Mouse (Mus musculus) megakaryocyte, embryonic 14.5 days (primary cell): ENCODE measurements around the gene Tnrc6b.

ENCODE experiments used
- FLI1 ChIP-seq: IDR thresholded peaks from 2 replicates; pipeline ENCODE4 v1.6.1; 2012; ENCODE audit warnings: low read length, inconsistent platforms, mixed read lengths
- GATA1 ChIP-seq: IDR thresholded peaks from 3 replicates; pipeline ENCODE4 v1.6.1; 2012; ENCODE audit warnings: mixed read lengths, low read length, inconsistent platforms, borderline replicate concordance

DNA sequence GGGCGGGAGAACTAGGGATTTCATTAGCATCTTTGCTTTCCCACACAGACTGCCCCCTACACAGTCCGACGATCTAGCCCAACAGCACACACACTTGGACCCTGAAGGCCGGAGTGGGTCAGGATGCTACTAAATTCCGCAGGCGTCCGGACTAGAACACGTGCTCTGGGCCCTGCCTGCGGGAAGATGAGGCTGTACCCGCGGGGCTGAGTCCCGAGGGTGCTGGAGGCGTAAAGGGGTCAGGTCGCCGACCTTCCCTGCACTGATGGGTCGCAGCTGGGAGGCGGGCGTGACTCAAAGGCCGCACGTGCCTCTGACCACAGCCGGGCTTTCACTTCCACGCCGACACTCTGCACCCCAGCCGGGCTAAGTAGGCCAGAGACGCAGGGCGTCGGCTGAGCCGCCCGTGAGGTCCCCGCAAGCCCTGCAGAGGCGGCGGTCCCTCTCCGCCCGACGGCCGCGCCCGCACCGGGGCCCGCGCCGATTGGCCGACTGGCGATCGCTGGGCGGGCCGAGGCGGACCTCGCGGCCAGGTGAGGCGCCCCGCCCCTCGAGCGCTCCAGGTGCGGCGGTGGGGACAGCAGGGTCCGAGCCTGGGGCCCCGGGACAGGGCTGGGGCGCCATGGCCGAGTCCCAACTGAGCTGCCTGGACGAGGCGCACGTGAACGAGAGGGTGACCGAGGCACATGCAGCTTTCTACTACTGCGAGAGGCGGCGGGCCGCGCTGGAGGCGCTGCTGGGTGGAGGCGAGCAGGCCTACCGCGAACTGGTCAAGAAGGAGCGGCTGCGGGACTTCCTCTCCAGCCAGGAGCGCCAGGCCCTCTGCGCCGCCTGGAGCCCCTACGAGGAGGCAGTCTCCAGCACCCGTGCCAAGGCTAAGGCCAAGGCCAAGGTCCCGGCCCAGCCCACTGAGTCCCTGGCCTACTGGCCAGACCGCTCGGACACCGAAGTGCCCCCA lies 39.5 kb upstream of the Tnrc6b start, which contains the start of gene Fam83f:
- TF ChIP-seq GATA1 (no peak), FLI1 (no peak)
